Mouse (Mus musculus): ENCODE measurements around the gene Ltb4r1. TPM values are rescaled to one million over a fixed set of nuclear protein-coding genes. Genes with fewer than 3 reads are reported as not detected.

Gene Ltb4r1
- polyA plus RNA-seq, 1 experiment from 2014 or later, result 0.17 TPM

GRCm38 (mm10) chr14:55795380-55796163, 29.8 kb downstream of the Ltb4r1 start:
- DNase-seq (ENCODE audit: low spot score) (no peak), ATAC-seq (ENCODE audit: insufficient number of reproducible peaks, low FRiP score, low TSS enrichment, low read depth) (no peak)
- H3K27ac ChIP-seq (replicated peaks; ENCODE audit: low read depth, low read length), result no peak overlapping the region
- no peaks in the 10 kb centered on the region for H3K4me1 ChIP-seq (ENCODE audit: control insufficient read depth, insufficient read depth, low read length)
- no peak overlapping the region for H3K4me2 ChIP-seq (ENCODE audit: low read depth, severe bottlenecking)
- H3K36me3 ChIP-seq (ENCODE audit: control insufficient read depth, insufficient read depth, low read length), result no peaks in the 10 kb centered on the region
- no peak overlapping the region for H3K4me3 ChIP-seq (ENCODE audit: low read depth, low read length)
- no peaks in the 10 kb centered on the region for H3K9me3 ChIP-seq (ENCODE audit: control insufficient read depth, low read length)
- H3K27me3 ChIP-seq (ENCODE audit: control insufficient read depth, insufficient read depth, low read length), result no peaks in the 10 kb centered on the region
- H3K9ac ChIP-seq (ENCODE audit: low read length), result no peak overlapping the region
- 83% methylated on average over 15 of the region's 15 CpGs for WGBS

GRCm38 (mm10) chr14:55814885-55815284, 49.1 kb downstream of the Ltb4r1 start:
- Histone ChIP-seq H3K36me3 (ENCODE audit: control insufficient read depth, insufficient read depth, low read length) (no peaks in the 10 kb centered on the region), H3K4me2 (ENCODE audit: low read depth, severe bottlenecking) (peak overlapping the region; percentile 56), H3K27ac (replicated peaks; ENCODE audit: low read depth, low read length) (no peak overlapping the region), H3K9ac (ENCODE audit: low read length) (peak overlapping the region; percentile 28; the same call in 1 of the 2 replicates), H3K9me3 (ENCODE audit: control insufficient read depth, low read length) (no peaks in the 10 kb centered on the region), H3K27me3 (ENCODE audit: control insufficient read depth, insufficient read depth, low read length) (no peaks in the 10 kb centered on the region), H3K4me3 (ENCODE audit: low read depth, low read length) (peak overlapping the region; percentile 42), H3K4me1 (ENCODE audit: control insufficient read depth, insufficient read depth, low read length) (no peaks in the 10 kb centered on the region)
- 22% methylated on average over 16 of the region's 16 CpGs for WGBS
- ATAC-seq (ENCODE audit: insufficient number of reproducible peaks, low FRiP score, low TSS enrichment, low read depth), result no peak
- DNase-seq (ENCODE audit: low spot score), result peak; percentile 83

- ATAC-seq (ENCODE audit: insufficient number of reproducible peaks, low FRiP score, low TSS enrichment, low read depth) (no peak), DNase-seq (ENCODE audit: low spot score) (peak; percentile 47)
- H3K9me3 ChIP-seq (ENCODE audit: control insufficient read depth, low read length), result no peaks in the 10 kb centered on the region
- no peak overlapping the region for H3K27ac ChIP-seq (replicated peaks; ENCODE audit: low read depth, low read length)
- peak overlapping the region; percentile 42 for H3K4me3 ChIP-seq (ENCODE audit: low read depth, low read length)
- WGBS, result 29% methylated on average over 17 of the region's 17 CpGs
- H3K27me3 ChIP-seq (ENCODE audit: control insufficient read depth, insufficient read depth, low read length), result no peaks in the 10 kb centered on the region
- H3K4me1 ChIP-seq (ENCODE audit: control insufficient read depth, insufficient read depth, low read length), result no peaks in the 10 kb centered on the region
- H3K4me2 ChIP-seq (ENCODE audit: low read depth, severe bottlenecking), result peak overlapping the region; percentile 56
- no peaks in the 10 kb centered on the region for H3K36me3 ChIP-seq (ENCODE audit: control insufficient read depth, insufficient read depth, low read length)
- H3K9ac ChIP-seq (ENCODE audit: low read length), result peak overlapping the region; percentile 28; the same call in 1 of the 2 replicates
These were observed 49.6 kb downstream of the Ltb4r1 start for GRCm38 (mm10) chr14:55815310-55815751.

Other genes starting within 250 kb of the Ltb4r1 start
- not detected in 2 replicates for gene Nrl, start 241.0 kb upstream of the Ltb4r1 start, polyA plus RNA-seq (2014; fragmentation: Nextera tagmentation; extraction: Ambion mirVana)
- 20.4 and 21.6 TPM in 2 replicates for gene Pck2, start 225.7 kb upstream of the Ltb4r1 start, polyA plus RNA-seq (2014; fragmentation: Nextera tagmentation; extraction: Ambion mirVana)
- gene Dcaf11, start 206.0 kb upstream of the Ltb4r1 start, polyA plus RNA-seq (2014; fragmentation: Nextera tagmentation; extraction: Ambion mirVana), result 67.7 and 68.0 TPM in 2 replicates
- gene A730061H03Rik, start 205.6 kb upstream of the Ltb4r1 start, polyA plus RNA-seq (2014; fragmentation: Nextera tagmentation; extraction: Ambion mirVana), result 0.48 and 0.79 TPM in 2 replicates
- 5.0 and 6.5 TPM in 2 replicates for gene Fitm1, start 190.3 kb upstream of the Ltb4r1 start, polyA plus RNA-seq (2014; fragmentation: Nextera tagmentation; extraction: Ambion mirVana)
- gene Psme1, start 187.8 kb upstream of the Ltb4r1 start, polyA plus RNA-seq (2014; fragmentation: Nextera tagmentation; extraction: Ambion mirVana), result 138 and 152 TPM in 2 replicates
- gene Emc9, start 180.7 kb upstream of the Ltb4r1 start, polyA plus RNA-seq (2014; fragmentation: Nextera tagmentation; extraction: Ambion mirVana), result 4.2 and 4.6 TPM in 2 replicates
- gene Psme2, start 174.8 kb upstream of the Ltb4r1 start, polyA plus RNA-seq (2014; fragmentation: Nextera tagmentation; extraction: Ambion mirVana), result 195 and 225 TPM in 2 replicates
- gene Rnf31, start 174.3 kb upstream of the Ltb4r1 start, polyA plus RNA-seq (2014; fragmentation: Nextera tagmentation; extraction: Ambion mirVana), result 10.3 and 13.9 TPM in 2 replicates
- 5.9 and 6.7 TPM in 2 replicates for gene Irf9, start 162.4 kb upstream of the Ltb4r1 start, polyA plus RNA-seq (2014; fragmentation: Nextera tagmentation; extraction: Ambion mirVana)
- gene Rec8, start 147.9 kb upstream of the Ltb4r1 start, polyA plus RNA-seq (2014; fragmentation: Nextera tagmentation; extraction: Ambion mirVana), result 7.7 TPM in 2 replicates
- gene Ipo4, start 130.0 kb upstream of the Ltb4r1 start, polyA plus RNA-seq (2014; fragmentation: Nextera tagmentation; extraction: Ambion mirVana), result 91.5 and 100 TPM in 2 replicates
- gene Gm49378, start 128.1 kb upstream of the Ltb4r1 start, polyA plus RNA-seq (2014; fragmentation: Nextera tagmentation; extraction: Ambion mirVana), result 2.2 and 2.9 TPM in 2 replicates
- gene Tm9sf1, start 122.2 kb upstream of the Ltb4r1 start, polyA plus RNA-seq (2014; fragmentation: Nextera tagmentation; extraction: Ambion mirVana), result 83.2 and 83.3 TPM in 2 replicates
- gene Tssk4, start 115.8 kb upstream of the Ltb4r1 start, polyA plus RNA-seq (2014; fragmentation: Nextera tagmentation; extraction: Ambion mirVana), result 0.77 and 0.91 TPM in 2 replicates
- 60.7 and 64.0 TPM in 2 replicates for gene Mdp1, start 105.5 kb upstream of the Ltb4r1 start, polyA plus RNA-seq (2014; fragmentation: Nextera tagmentation; extraction: Ambion mirVana)
- 55.4 and 60.9 TPM in 2 replicates for gene Gmpr2, start 94.0 kb upstream of the Ltb4r1 start, polyA plus RNA-seq (2014; fragmentation: Nextera tagmentation; extraction: Ambion mirVana)
- gene Nedd8, start 93.8 kb upstream of the Ltb4r1 start, polyA plus RNA-seq (2014; fragmentation: Nextera tagmentation; extraction: Ambion mirVana), result 619 and 660 TPM in 2 replicates
- gene Tinf2, start 84.1 kb upstream of the Ltb4r1 start, polyA plus RNA-seq (2014; fragmentation: Nextera tagmentation; extraction: Ambion mirVana), result 68.1 and 68.5 TPM in 2 replicates
- gene Tgm1, start 52.0 kb upstream of the Ltb4r1 start, polyA plus RNA-seq (2014; fragmentation: Nextera tagmentation; extraction: Ambion mirVana), result 2.1 TPM in 2 replicates
- 20.0 and 20.2 TPM in 2 replicates for gene Rabggta, start 43.7 kb upstream of the Ltb4r1 start, polyA plus RNA-seq (2014; fragmentation: Nextera tagmentation; extraction: Ambion mirVana)
- 65.9 and 72.8 TPM in 2 replicates for gene Dhrs1, start 20.3 kb upstream of the Ltb4r1 start, polyA plus RNA-seq (2014; fragmentation: Nextera tagmentation; extraction: Ambion mirVana)
- 55.5 and 56.7 TPM in 2 replicates for gene Nop9, start 20.3 kb upstream of the Ltb4r1 start, polyA plus RNA-seq (2014; fragmentation: Nextera tagmentation; extraction: Ambion mirVana)
- gene Cideb, start 7.5 kb upstream of the Ltb4r1 start, polyA plus RNA-seq (2014; fragmentation: Nextera tagmentation; extraction: Ambion mirVana), result 0.37 TPM in 1 of 2 replicates, not detected in the other
- gene Ltb4r2, start 4.5 kb upstream of the Ltb4r1 start, polyA plus RNA-seq (2014; fragmentation: Nextera tagmentation; extraction: Ambion mirVana), result 0.39 and 0.68 TPM in 2 replicates
- 13.2 and 15.0 TPM in 2 replicates for gene Adcy4, start 18.1 kb downstream of the Ltb4r1 start, polyA plus RNA-seq (2014; fragmentation: Nextera tagmentation; extraction: Ambion mirVana)
- gene Ripk3, start 22.9 kb downstream of the Ltb4r1 start, polyA plus RNA-seq (2014; fragmentation: Nextera tagmentation; extraction: Ambion mirVana), result 26.3 and 30.8 TPM in 2 replicates
- 105 and 106 TPM in 2 replicates for gene Nfatc4, start 57.2 kb downstream of the Ltb4r1 start, polyA plus RNA-seq (2014; fragmentation: Nextera tagmentation; extraction: Ambion mirVana)
- 21.6 and 24.7 TPM in 2 replicates for gene Nynrin, start 88.0 kb downstream of the Ltb4r1 start, polyA plus RNA-seq (2014; fragmentation: Nextera tagmentation; extraction: Ambion mirVana)
- gene Cbln3, start 118.4 kb downstream of the Ltb4r1 start, polyA plus RNA-seq (2014; fragmentation: Nextera tagmentation; extraction: Ambion mirVana), result 0.11 and 0.27 TPM in 2 replicates
- gene Khnyn, start 119.0 kb downstream of the Ltb4r1 start, polyA plus RNA-seq (2014; fragmentation: Nextera tagmentation; extraction: Ambion mirVana), result 17.4 and 18.4 TPM in 2 replicates
- gene Sdr39u1, start 134.3 kb downstream of the Ltb4r1 start, polyA plus RNA-seq (2014; fragmentation: Nextera tagmentation; extraction: Ambion mirVana), result 67.2 and 70.2 TPM in 2 replicates
- not detected in 2 replicates for gene Cma1, start 178.7 kb downstream of the Ltb4r1 start, polyA plus RNA-seq (2014; fragmentation: Nextera tagmentation; extraction: Ambion mirVana)
- not detected in 2 replicates for gene Cma2, start 185.0 kb downstream of the Ltb4r1 start, polyA plus RNA-seq (2014; fragmentation: Nextera tagmentation; extraction: Ambion mirVana)

Data from limb, embryonic 11.5 days (tissue).